Mouse (Mus musculus) hindbrain, embryonic 13.5 days (tissue): ENCODE measurements around the gene Wfdc21. TPM values are rescaled to one million over a fixed set of nuclear protein-coding genes. Genes with fewer than 3 reads are reported as not detected.

Experiments
- ATAC-seq: fragments of 200-750 bp; cut with Nextera tagmentation; 2 replicates; pipeline ENCODE4 v1.8.0; 2017; ENCODE audit warnings: moderate TSS enrichment; ENCODE audit not compliant: low FRiP score
- H3K27ac ChIP-seq: fragments of 300-500 bp; sonication (generic); 2 replicates; pipeline ENCODE4 v1.5.1; 2015; ENCODE audit warnings: inconsistent platforms, mild to moderate bottlenecking, moderate library complexity
- H3K27me3 ChIP-seq: fragments of 300-500 bp; sonication (generic); 2 replicates; pipeline ENCODE4 v1.6.1; 2015; ENCODE audit warnings: mild to moderate bottlenecking, inconsistent platforms
- H3K36me3 ChIP-seq: fragments of 300-500 bp; sonication (generic); 2 replicates; pipeline ENCODE4 v1.6.1; 2015; ENCODE audit warnings: mild to moderate bottlenecking, inconsistent platforms
- H3K4me1 ChIP-seq: fragments of 300-500 bp; sonication (generic); replicated peaks from 2 replicates; pipeline ENCODE4 v1.6.1; 2015; ENCODE audit warnings: inconsistent platforms
- H3K4me2 ChIP-seq: fragments of 300-500 bp; sonication (generic); 2 replicates; pipeline ENCODE4 v1.6.1; 2015; ENCODE audit warnings: inconsistent platforms, mild to moderate bottlenecking, moderate library complexity
- H3K4me3 ChIP-seq: fragments of 300-500 bp; sonication (generic); 2 replicates; pipeline ENCODE4 v1.5.1; 2015; ENCODE audit warnings: mild to moderate bottlenecking, inconsistent platforms
- H3K9ac ChIP-seq: fragments of 300-500 bp; sonication (generic); 2 replicates; pipeline ENCODE4 v1.6.1; 2015; ENCODE audit warnings: mild to moderate bottlenecking, inconsistent platforms
- H3K9me3 ChIP-seq: fragments of 300-500 bp; sonication (generic); 2 replicates; pipeline ENCODE4 v1.6.1; 2016; ENCODE audit warnings: inconsistent platforms
- whole genome bisulfite sequencing: fragments of 180-500 bp; shearing (Covaris S2); methylation state at CpG from one replicate; pipeline ENCODE4 v1.1.7; 2015; 5-methylcytosine and 5-hydroxymethylcytosine counted together
- polyA plus RNA-seq: library from polyadenylated mRNA; unstranded; fragments of >200 nt; fragmentation: Nextera tagmentation; extraction: Ambion mirVana; gene quantifications from 2 replicates; pipeline ENCODE4 v1.2.1, GENCODE M21; 2015

Gene Wfdc21
- polyA plus RNA-seq, 1 experiment from 2014 or later: not detected

DNA sequence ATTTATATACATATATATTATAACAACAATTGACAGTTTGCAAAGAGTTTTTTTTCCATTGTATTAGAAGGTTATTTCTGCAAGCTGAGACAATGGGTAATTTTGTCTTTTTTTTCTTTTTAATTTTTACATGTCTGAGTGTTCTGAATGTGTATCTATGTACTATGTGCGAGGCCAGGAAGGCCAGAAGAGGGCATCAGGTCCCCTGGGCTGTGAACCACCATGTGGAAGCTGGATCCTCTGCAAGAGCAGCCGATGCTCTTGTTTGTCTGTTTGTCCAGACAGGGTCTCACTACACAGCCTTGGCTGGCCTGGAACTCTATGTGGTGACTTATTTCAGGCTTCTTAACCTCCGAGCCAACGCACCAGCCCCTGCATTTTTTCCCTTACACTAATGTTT is 44.4 kb downstream of the Wfdc21 start:
- Histone ChIP-seq H3K36me3 (peaks cover 14% of the 10 kb centered on the region), H3K4me1 (no peaks in the 10 kb centered on the region), H3K27ac (no peak overlapping the region), H3K27me3 (no peaks in the 10 kb centered on the region), H3K4me2 (no peak overlapping the region), H3K9me3 (no peaks in the 10 kb centered on the region), H3K9ac (no peak overlapping the region), H3K4me3 (no peak overlapping the region)
- no peak for ATAC-seq
- WGBS: 75% methylated on average over 4 of the region's 4 CpGs

DNA sequence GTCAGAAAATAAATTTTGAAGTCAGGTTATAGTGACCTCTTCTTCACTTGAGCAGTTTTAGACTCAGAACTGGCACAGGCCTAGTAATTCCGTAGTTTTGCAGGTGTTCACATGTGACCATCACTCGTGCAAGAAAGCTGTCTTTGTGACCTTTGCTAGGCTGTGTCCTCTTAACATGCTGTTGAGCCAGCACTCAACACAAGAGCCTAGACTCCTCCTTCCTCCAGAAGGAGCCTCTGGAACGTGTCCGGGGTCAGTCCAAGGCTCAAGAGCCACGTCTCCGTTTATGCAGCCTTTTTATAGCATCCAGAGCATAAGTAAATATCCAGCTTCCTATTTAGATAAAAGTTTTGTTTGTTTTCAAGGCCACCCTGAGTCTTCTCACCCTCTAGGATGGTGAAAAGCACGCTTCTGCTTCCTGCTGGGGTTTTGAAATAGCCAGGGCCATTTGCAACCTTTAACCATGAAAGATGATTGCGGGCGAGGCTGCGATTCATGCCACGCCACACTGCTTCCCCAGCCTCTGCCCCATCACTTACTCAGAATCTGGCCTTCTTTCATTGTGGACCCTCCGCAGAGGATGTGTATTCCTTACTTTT is 45.7 kb downstream of the Wfdc21 start:
- Histone ChIP-seq H3K27me3 (no peaks in the 10 kb centered on the region), H3K4me3 (no peak overlapping the region), H3K27ac (no peak overlapping the region), H3K9ac (no peak overlapping the region), H3K4me2 (no peak overlapping the region), H3K9me3 (no peaks in the 10 kb centered on the region), H3K4me1 (no peaks in the 10 kb centered on the region), H3K36me3 (0 out of 2 replicates have a peak, but pooled peaks cover 2% of the 10 kb centered on the region)
- ATAC-seq: no peak
- 83% methylated on average over 12 of the region's 12 CpGs for WGBS

DNA sequence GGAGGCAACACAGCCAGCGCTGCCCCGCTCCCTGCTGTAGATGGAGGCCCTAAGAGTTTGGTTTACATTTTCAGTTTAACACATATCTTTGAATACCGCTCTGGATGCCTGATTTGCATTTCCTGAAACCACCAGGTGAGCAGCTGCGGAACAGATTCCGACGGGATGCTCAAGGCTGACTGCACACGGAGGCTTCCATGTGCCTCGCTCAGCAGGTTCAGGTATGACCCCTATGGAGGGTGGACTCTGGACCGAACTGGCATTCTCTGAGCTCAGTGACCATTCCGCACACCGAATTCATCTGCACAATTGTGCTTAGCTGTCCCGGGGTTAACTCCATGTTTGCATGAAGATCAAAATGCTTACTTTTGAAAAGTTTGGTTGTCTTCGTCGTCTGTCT is 46.5 kb downstream of the Wfdc21 start:
- H3K36me3 ChIP-seq: no peaks in the 10 kb centered on the region
- no peak overlapping the region for H3K27ac ChIP-seq
- no peak overlapping the region for H3K4me3 ChIP-seq
- H3K9ac ChIP-seq: no peak overlapping the region
- no peaks in the 10 kb centered on the region for H3K4me1 ChIP-seq
- no peak for ATAC-seq
- WGBS: 86% methylated on average over 14 of the region's 14 CpGs
- no peaks in the 10 kb centered on the region for H3K9me3 ChIP-seq
- H3K27me3 ChIP-seq: no peaks in the 10 kb centered on the region
- H3K4me2 ChIP-seq: no peak overlapping the region

DNA sequence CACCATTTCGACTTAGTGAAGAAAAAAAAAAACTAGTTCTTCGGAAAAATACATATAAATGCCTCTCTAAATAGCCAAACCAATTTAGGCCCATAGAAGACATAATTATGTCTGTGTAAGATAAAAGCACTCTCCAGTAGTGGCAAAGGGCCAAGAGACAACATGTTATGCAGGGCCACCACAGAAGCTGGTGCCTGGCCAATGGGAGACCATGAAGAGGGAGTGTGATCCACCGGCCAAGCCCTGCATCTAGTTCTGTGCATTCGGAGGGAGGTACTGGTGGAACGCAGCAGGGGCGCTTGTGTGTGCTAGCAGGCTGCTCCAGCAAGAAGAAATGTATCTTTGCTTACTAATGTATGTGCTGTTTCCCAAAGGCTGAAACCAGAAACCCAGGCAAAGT is 49.4 kb downstream of the Wfdc21 start:
- WGBS: 78% methylated on average over 6 of the region's 6 CpGs
- no peaks in the 10 kb centered on the region for H3K9me3 ChIP-seq
- no peaks in the 10 kb centered on the region for H3K36me3 ChIP-seq
- no peaks in the 10 kb centered on the region for H3K27me3 ChIP-seq
- H3K4me2 ChIP-seq: no peak overlapping the region
- no peak overlapping the region for H3K9ac ChIP-seq
- no peak overlapping the region for H3K27ac ChIP-seq
- no peaks in the 10 kb centered on the region for H3K4me1 ChIP-seq
- no peak overlapping the region for H3K4me3 ChIP-seq
- ATAC-seq: no peak

DNA sequence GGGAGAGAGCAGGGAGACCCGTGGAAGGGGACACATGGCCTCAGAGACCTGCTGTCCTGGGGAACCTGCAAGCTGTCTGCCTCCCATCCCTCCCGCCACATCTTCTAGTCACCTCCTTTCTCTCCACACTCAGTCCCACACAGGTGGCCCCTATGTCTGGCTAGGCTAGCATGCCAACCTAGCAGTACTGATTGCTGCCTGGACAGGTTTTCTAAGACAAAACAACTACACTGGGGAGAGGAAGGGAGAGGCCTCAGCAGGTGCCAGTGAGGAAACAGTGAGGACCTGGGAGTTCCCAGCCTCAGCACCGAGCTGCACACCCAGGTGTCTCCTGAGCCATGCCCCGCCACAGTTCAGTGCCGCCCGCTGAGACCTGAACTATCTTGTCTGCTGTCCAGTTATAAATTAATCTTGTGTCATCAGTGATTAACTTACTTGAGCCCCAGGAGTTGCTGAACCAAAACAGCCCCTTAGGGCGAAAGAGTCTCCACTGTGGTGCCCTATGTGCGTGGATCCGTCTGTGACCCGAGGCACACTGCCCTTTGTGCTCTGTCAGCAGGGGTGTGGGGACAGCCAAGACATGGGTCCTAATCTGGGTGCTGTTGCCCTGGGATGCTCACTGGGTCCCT is 50.4 kb downstream of the Wfdc21 start:
- H3K4me2 ChIP-seq: no peak overlapping the region
- no peak overlapping the region for H3K4me3 ChIP-seq
- no peaks in the 10 kb centered on the region for H3K36me3 ChIP-seq
- no peaks in the 10 kb centered on the region for H3K27me3 ChIP-seq
- WGBS: 78% methylated on average over 10 of the region's 10 CpGs
- ATAC-seq: no peak
- no peaks in the 10 kb centered on the region for H3K9me3 ChIP-seq
- no peak overlapping the region for H3K9ac ChIP-seq
- no peak overlapping the region for H3K27ac ChIP-seq
- no peaks in the 10 kb centered on the region for H3K4me1 ChIP-seq

DNA sequence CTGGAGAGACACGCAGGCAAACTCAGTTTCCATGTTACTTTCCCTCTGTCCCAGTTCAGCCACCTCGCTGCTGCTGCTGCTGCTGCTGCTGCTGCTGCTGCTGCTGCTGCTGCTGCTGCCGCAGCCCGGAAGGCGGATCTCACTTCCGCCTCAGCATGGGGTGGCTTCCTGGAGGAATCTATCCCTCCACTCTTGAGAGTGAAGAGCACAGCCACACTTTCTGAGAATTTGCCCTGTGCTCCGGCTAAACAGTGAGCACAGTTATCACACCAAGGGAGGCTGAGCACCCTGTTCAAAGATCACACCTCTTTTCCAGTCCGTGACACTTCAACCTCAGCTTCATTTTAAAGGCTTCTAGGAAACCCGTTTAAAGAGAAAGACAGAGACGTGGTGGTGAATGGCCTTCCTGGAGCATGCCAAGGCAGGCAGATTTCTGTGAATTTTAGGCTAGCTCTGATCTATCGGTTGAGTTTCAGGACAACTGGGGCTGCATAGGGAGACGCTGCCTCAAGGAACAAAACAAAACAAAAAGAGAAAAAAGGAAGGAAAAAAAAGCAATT is 53.2 kb downstream of the Wfdc21 start:
- Histone ChIP-seq H3K9me3 (no peaks in the 10 kb centered on the region), H3K4me1 (no peaks in the 10 kb centered on the region), H3K4me2 (no peak overlapping the region), H3K4me3 (no peak overlapping the region), H3K27me3 (no peaks in the 10 kb centered on the region), H3K27ac (no peak overlapping the region), H3K9ac (no peak overlapping the region), H3K36me3 (no peaks in the 10 kb centered on the region)
- 81% methylated on average over 12 of the region's 12 CpGs for WGBS
- ATAC-seq: no peak

DNA sequence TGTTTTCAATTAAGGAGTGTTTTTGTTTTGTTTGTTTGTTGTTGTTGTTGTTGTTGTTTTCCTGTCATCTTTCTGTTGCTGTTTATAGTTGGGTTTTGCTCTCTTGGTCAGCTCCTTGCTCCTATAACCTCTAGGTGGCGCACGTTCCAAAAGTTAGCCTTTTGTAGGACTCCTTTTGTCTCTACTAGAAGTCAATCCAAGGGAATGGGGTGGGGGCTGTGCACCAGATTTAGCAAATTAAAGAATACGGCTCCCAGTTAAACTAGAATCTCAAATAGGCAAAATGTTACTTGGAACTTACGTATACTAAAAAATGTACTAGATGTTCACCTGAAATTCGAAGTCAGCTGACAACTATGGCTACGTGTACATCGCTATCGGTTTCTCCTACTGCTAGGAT is 55.4 kb downstream of the Wfdc21 start:
- Histone ChIP-seq H3K9me3 (no peaks in the 10 kb centered on the region), H3K9ac (no peak overlapping the region), H3K4me2 (no peak overlapping the region), H3K36me3 (no peaks in the 10 kb centered on the region), H3K27ac (no peak overlapping the region), H3K27me3 (no peaks in the 10 kb centered on the region), H3K4me1 (no peaks in the 10 kb centered on the region), H3K4me3 (no peak overlapping the region)
- 68% methylated on average over 8 of the region's 8 CpGs for WGBS
- no peak for ATAC-seq

Other genes with a start within 250 kb of the Wfdc21 start
- gene Heatr9, start 224.8 kb upstream of the Wfdc21 start, polyA plus RNA-seq: not detected in 2 replicates
- not detected in 2 replicates for gene Ccl5, start 216.4 kb upstream of the Wfdc21 start, polyA plus RNA-seq
- gene Ccl9, start 168.3 kb upstream of the Wfdc21 start, polyA plus RNA-seq: 1.9 and 4.1 TPM in 2 replicates
- gene Ccl6, start 153.9 kb upstream of the Wfdc21 start, polyA plus RNA-seq: 2.3 and 2.7 TPM in 2 replicates
- not detected in 2 replicates for gene Rpl9-ps1, start 101.3 kb upstream of the Wfdc21 start, polyA plus RNA-seq
- gene Ccl3, start 97.6 kb upstream of the Wfdc21 start, polyA plus RNA-seq: 1.6 and 1.8 TPM in 2 replicates
- gene Ccl4, start 84.4 kb upstream of the Wfdc21 start, polyA plus RNA-seq: 0.53 and 0.71 TPM in 2 replicates
- gene Wfdc17, start 42.9 kb upstream of the Wfdc21 start, polyA plus RNA-seq: 0.35 TPM in 1 of 2 replicates, not detected in the other
- not detected in 2 replicates for gene Wfdc18, start 37.9 kb upstream of the Wfdc21 start, polyA plus RNA-seq
- 36.0 and 39.8 TPM in 2 replicates for gene Heatr6, start 6.8 kb downstream of the Wfdc21 start, polyA plus RNA-seq
- 0.10 and 0.19 TPM in 2 replicates for gene Hnf1b, start 103.1 kb downstream of the Wfdc21 start, polyA plus RNA-seq
- gene Ddx52, start 195.1 kb downstream of the Wfdc21 start, polyA plus RNA-seq: 27.1 and 27.8 TPM in 2 replicates
- 30.9 and 32.6 TPM in 2 replicates for gene Synrg, start 217.5 kb downstream of the Wfdc21 start, polyA plus RNA-seq